ENCODE assay signal across 25 mouse cellular contexts in the genomic region with DNA sequence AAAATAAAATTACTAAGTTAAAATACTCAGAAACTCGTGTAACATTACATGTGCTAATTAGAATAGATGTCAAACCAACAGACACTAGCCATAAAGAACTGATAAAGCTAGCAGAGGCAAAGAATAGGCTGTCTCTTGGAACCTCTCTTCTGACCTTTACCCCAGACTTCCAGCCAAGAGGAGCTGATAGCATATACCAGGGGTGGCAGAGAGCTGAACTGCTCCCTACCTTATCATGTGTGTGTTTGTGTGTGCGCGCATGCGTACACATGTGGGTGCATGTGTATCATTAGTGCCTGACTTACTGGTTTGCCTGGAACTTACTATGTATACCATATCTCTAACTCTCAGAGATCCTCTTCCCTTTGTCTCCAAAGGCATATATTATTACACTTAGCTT. TPM values are rescaled to one million over a fixed set of nuclear protein-coding genes. Genes with fewer than 3 reads are reported as not detected.
DNase-seq lines count a peak whose midpoint lies in the region; ATAC-seq and TF ChIP-seq lines count a peak whose summit lies in the region.
"Had no signal": no experiment of that assay in that cellular context is flagged by ENCODE, and none has a peak within 500 bp of the region (broad histone marks: within the 10 kb centered on the region; RNA-seq: fewer than 3 reads in every experiment).

No protein-coding gene starts in this region.

- 75% methylated on average over 4 of the region's 4 CpGs for WGBS in heart, embryonic 12.5 days
- WGBS in heart, adult 2 months, result 56% methylated on average over 4 of the region's 4 CpGs

- H3K27ac ChIP-seq in heart, embryonic 12.5 days (ENCODE audit: poor library complexity, severe bottlenecking), result no peak overlapping the region
- no peak overlapping the region for H3K27ac ChIP-seq in heart, adult 2 months
- H3K27ac ChIP-seq: embryonic facial prominence, embryonic 10.5 days; embryonic facial prominence, embryonic 12.5 days; forebrain, embryonic 13.5 days had no signal

- H3K4me2 ChIP-seq in heart, embryonic 12.5 days, result no peak overlapping the region
- H3K4me2 ChIP-seq: embryonic facial prominence, embryonic 12.5 days; forebrain, embryonic 13.5 days had no signal

- H3K4me1 ChIP-seq in heart, embryonic 12.5 days (replicated peaks), result peaks cover 9% of the 10 kb centered on the region; the same call in 1 of the 2 replicates
- H3K4me1 ChIP-seq in heart, adult 2 months (ENCODE audit: control insufficient read depth, insufficient read depth, low read length), result no peaks in the 10 kb centered on the region; the same call in 1 of the 2 replicates
- H3K4me1 ChIP-seq: embryonic facial prominence, embryonic 10.5 days; embryonic facial prominence, embryonic 12.5 days; forebrain, embryonic 13.5 days had no signal

- intact Hi-C loops in heart, adult 2 months (cut with DNase I), result no loop called here
- intact Hi-C loops in heart, postnatal 25 days (cut with DNase I), result no loop called here
- intact Hi-C loops in heart, postnatal 36 days (cut with DNase I), result no loop called here

- DNase-seq in heart, adult 11 months, result peak; percentile 95
- DNase-seq in heart, adult 2 months, result peak in 1 of 2 experiments; percentile 21
- DNase-seq in heart, postnatal 25 days (ENCODE audit: low spot score), result no peak
- peak; percentile 29 to 48 for DNase-seq in heart, adult 9 months (ENCODE audit: low spot score in 2 of 2)
- no peak for DNase-seq in heart, postnatal 36 days
- DNase-seq in heart, postnatal 4 days, result peak; percentile 15
- DNase-seq in urinary bladder, postnatal 14 days (ENCODE audit: low spot score), result no peak
- DNase-seq: adrenal gland, adult 8-10 months; adrenal gland, postnatal 14 days; adrenal gland, postnatal 36 days; B cell, adult 2 months; cerebellum, adult 11-12 months; cerebellum, adult 2 months; cerebellum, adult 9-10 months; cerebellum, postnatal 10 days; cerebellum, postnatal 25 days had no signal

- H3K9ac ChIP-seq in heart, embryonic 12.5 days, result no peak overlapping the region
- H3K9ac ChIP-seq in heart, adult 2 months (ENCODE audit: low read depth, low read length), result no peak overlapping the region
- H3K9ac ChIP-seq: embryonic facial prominence, embryonic 12.5 days; forebrain, embryonic 13.5 days had no signal

- H3K36me3 ChIP-seq in heart, embryonic 12.5 days, result no peaks in the 10 kb centered on the region
- no peaks in the 10 kb centered on the region for H3K36me3 ChIP-seq in heart, adult 2 months (ENCODE audit: control insufficient read depth, insufficient read depth, low read length)
- H3K36me3 ChIP-seq: embryonic facial prominence, embryonic 10.5 days; embryonic facial prominence, embryonic 12.5 days; G1E had no signal

- no peaks in the 10 kb centered on the region for H3K79me2 ChIP-seq in heart, adult 2 months (replicated peaks; ENCODE audit: control insufficient read depth, insufficient read depth, low read length)

- no peak overlapping the region for H3K4me3 ChIP-seq in heart, embryonic 12.5 days
- H3K4me3 ChIP-seq in heart, adult 2 months, result no peak overlapping the region
- H3K4me3 ChIP-seq: embryonic facial prominence, embryonic 10.5 days; embryonic facial prominence, embryonic 12.5 days; forebrain, embryonic 13.5 days had no signal

- H3K27me3 ChIP-seq in heart, embryonic 12.5 days (replicated peaks), result no peaks in the 10 kb centered on the region
- H3K27me3 ChIP-seq in heart, adult 2 months (ENCODE audit: control insufficient read depth, insufficient read depth, low read length), result no peaks in the 10 kb centered on the region
- H3K27me3 ChIP-seq: CH12.LX; embryonic facial prominence, embryonic 12.5 days; forebrain, embryonic 13.5 days; Patski had no signal

- no peak for ATAC-seq in heart, embryonic 12.5 days (ENCODE audit: insufficient number of reproducible peaks, low FRiP score)
- ATAC-seq: activated CD4-positive, CD25-positive, alpha-beta regulatory T cell, adult 4 months; CD4-positive, CD25-positive, alpha-beta regulatory T cell, adult 4 months; forebrain, embryonic 13.5 days; Patski had no signal

- H3K9me3 ChIP-seq in heart, embryonic 12.5 days (replicated peaks), result no peaks in the 10 kb centered on the region
- H3K9me3 ChIP-seq: embryonic facial prominence, embryonic 10.5 days; embryonic facial prominence, embryonic 12.5 days; forebrain, embryonic 13.5 days; G1E had no signal

- no peak for TF ChIP-seq CTCF in heart, adult 2 months (IDR thresholded peaks at IDR 0.05)

- 0 out of 2 replicates have a peak, but pooled peaks have one; percentile 41 for TF ChIP-seq EP300 in heart, adult 2 months (IDR thresholded peaks at IDR 0.05; ENCODE audit: insufficient read depth, low read depth, low read length)

- no peak for TF ChIP-seq POLR2A in heart, adult 2 months (IDR thresholded peaks at IDR 0.05; ENCODE audit: insufficient read depth, low read depth, low read length)

RNA-seq across cellular contexts. Expression of gene Rgs2, which starts 49.4 kb away (rescaled TPM):
- 16.1 and 17.4 TPM in 2 replicates for polyA plus RNA-seq in heart, embryonic 12.5 days (2016; fragmentation: Nextera tagmentation; extraction: Ambion mirVana)
- 10 to 100 TPM; 43.7 to 59.2 TPM for total RNA-seq in heart, adult 2 months (2021)
- polyA plus RNA-seq in heart, adult 2 months (2012; rRNA removed), result 7.7 and 18.4 TPM in 2 replicates
- 10 to 100 TPM; 41.2 to 57.6 TPM for total RNA-seq in heart, postnatal 25 days (2021)
- 10 to 100 TPM; 26.8 to 81.7 TPM for total RNA-seq in heart, postnatal 36 days (2021)
- total RNA-seq in heart, postnatal 4 days (2021), result 10 to 100 TPM; 51.0 to 68.0 TPM

Comparison
In these comparisons a context has a peak if more than half of its experiments do, and no peak if none do; other contexts are left out.
1. DNase-seq: peak in heart, adult 11 months (single experiment), heart, adult 9 months (2 of 2) and heart, postnatal 4 days (single experiment); none in heart, postnatal 25 days (single experiment), heart, postnatal 36 days (0 of 2) and urinary bladder, postnatal 14 days (single experiment).